Mouse (Mus musculus) ES-CJ7 (cell line): ENCODE results near the gene Rfc4.

Experiments
- DNase-seq: peaks from one replicate; pipeline ENCODE4 v3.0.0; 2011; ENCODE audit warnings: low read depth, low spot score

Rfc4 gene

GRCm38 (mm10) chr16:23127673-23128375 is at the start of gene Rfc4:
Gene Rfc4 (minus strand): TSS chr16:23127737.
- DNase-seq: peak; percentile 83

GRCm38 (mm10) chr16:23175956-23176355 is 48.4 kb upstream of the Rfc4 start:
- DNase-seq: no peak

GRCm38 (mm10) chr16:23174855-23175254 is 47.3 kb upstream of the Rfc4 start:
- DNase-seq: no peak

GRCm38 (mm10) chr16:23173904-23174303 is 46.4 kb upstream of the Rfc4 start:
- no peak for DNase-seq

- no peak for DNase-seq
Measured at GRCm38 (mm10) chr16:23170813-23171212, 43.3 kb upstream of the Rfc4 start.

- DNase-seq: no peak
Measured at GRCm38 (mm10) chr16:23167079-23167478, 39.5 kb upstream of the Rfc4 start.

GRCm38 (mm10) chr16:23166646-23167045 is 39.1 kb upstream of the Rfc4 start:
- DNase-seq: no peak

GRCm38 (mm10) chr16:23165441-23165840 is 37.9 kb upstream of the Rfc4 start:
- DNase-seq: peak; percentile 74

- peak; percentile 34 for DNase-seq
Measured at GRCm38 (mm10) chr16:23164443-23164842, 36.9 kb upstream of the Rfc4 start.

GRCm38 (mm10) chr16:23162116-23162515 is 34.6 kb upstream of the Rfc4 start:
- DNase-seq: no peak

GRCm38 (mm10) chr16:23159749-23160148 is 32.2 kb upstream of the Rfc4 start:
- DNase-seq: no peak

- no peak for DNase-seq
Measured at GRCm38 (mm10) chr16:23158957-23159356, 31.4 kb upstream of the Rfc4 start.

- DNase-seq: no peak
Measured at GRCm38 (mm10) chr16:23158292-23158691, 30.8 kb upstream of the Rfc4 start.

- no peak for DNase-seq
Measured at GRCm38 (mm10) chr16:23157013-23157412, 29.5 kb upstream of the Rfc4 start.

- peak; percentile 51 for DNase-seq
Measured at GRCm38 (mm10) chr16:23154261-23154660, 26.7 kb upstream of the Rfc4 start.

- DNase-seq: peak; percentile 55
Measured at GRCm38 (mm10) chr16:23151423-23151822, 23.9 kb upstream of the Rfc4 start.

GRCm38 (mm10) chr16:23149396-23149795 is 21.9 kb upstream of the Rfc4 start:
- no peak for DNase-seq

GRCm38 (mm10) chr16:23148936-23149335 is 21.4 kb upstream of the Rfc4 start:
- DNase-seq: no peak

GRCm38 (mm10) chr16:23146280-23146679 is 18.7 kb upstream of the Rfc4 start, which contains the start of gene Adipoq:
Gene Adipoq (plus strand): TSS chr16:23146536.
- no peak for DNase-seq

GRCm38 (mm10) chr16:23145211-23145610 is 17.7 kb upstream of the Rfc4 start:
- DNase-seq: no peak

- DNase-seq: no peak
Measured at GRCm38 (mm10) chr16:23144326-23144725, 16.8 kb upstream of the Rfc4 start.

- DNase-seq: no peak
Measured at GRCm38 (mm10) chr16:23140911-23141310, 13.4 kb upstream of the Rfc4 start.

- DNase-seq: no peak
Measured at GRCm38 (mm10) chr16:23136406-23136970, 9.0 kb upstream of the Rfc4 start.
